Mouse (Mus musculus) colon, adult 2 months (tissue): ENCODE measurements around the gene Zswim9. TPM values are rescaled to one million over a fixed set of nuclear protein-coding genes. Genes with fewer than 3 reads are reported as not detected.

Experiments
- polyA plus RNA-seq: library from polyadenylated mRNA; depleted of rRNA; stranded (reverse); fragments of >200 nt; gene quantifications from 2 replicates; pipeline ENCODE4 v1.2.3, GENCODE M21; 2012; rRNA removed

Gene Zswim9
- 2.9 and 3.7 TPM in 2 replicates for polyA plus RNA-seq

DNA sequence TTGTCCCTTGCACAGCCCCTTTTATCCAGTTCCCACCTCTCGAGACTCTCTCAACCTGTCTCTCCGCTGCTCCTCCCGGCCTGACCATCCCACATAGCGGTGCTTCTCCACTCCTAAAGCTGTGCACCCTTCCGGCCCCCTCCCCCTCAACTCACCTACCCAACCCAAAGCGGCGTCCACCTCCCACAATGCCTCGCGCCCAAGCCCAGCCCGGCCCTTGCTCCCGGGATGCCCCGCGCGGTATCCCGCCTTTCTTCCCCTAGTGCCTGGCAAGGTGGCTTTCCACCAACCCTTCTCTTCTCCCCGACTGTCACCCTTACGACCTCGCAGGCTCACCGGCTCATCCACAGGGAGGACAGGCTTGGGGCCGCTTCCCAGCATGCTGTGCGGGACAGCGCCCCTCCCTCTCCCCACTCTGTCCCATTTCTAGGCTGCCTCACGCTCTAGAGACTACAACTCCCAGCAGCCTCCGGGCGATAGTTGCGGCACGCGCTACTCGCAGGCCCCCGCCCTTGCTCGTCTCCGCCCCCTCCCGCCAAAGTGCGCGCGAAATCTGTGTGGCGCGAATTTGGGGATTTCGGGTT, at the start of gene Zswim9:
Gene Zswim9, minus strand, starts transcription at position 414 of the 584 bp plus-strand sequence.

DNA sequence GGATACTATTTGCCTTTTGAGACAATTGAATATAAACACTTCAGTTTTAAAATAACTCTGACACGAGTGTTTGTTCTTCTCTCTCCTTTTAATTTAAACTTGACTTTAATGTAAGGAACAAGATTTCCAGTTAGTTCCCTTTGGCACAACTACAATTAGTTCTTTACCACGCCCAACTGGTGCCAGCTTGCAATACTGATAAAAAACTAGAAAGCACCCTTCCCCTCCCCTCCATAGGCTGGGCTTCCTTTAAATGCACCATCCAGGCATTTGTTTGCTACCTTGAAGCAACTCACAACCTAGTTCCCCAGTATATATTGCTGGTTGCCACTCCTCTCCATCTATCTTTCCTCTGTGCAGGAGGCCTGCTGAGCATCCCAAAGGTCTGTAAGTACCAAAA, 45.8 kb upstream of the Zswim9 start, which contains the start of gene Pla2g4c:
Gene Pla2g4c, plus strand, starts transcription at position 340 of the 400 bp plus-strand sequence.

DNA sequence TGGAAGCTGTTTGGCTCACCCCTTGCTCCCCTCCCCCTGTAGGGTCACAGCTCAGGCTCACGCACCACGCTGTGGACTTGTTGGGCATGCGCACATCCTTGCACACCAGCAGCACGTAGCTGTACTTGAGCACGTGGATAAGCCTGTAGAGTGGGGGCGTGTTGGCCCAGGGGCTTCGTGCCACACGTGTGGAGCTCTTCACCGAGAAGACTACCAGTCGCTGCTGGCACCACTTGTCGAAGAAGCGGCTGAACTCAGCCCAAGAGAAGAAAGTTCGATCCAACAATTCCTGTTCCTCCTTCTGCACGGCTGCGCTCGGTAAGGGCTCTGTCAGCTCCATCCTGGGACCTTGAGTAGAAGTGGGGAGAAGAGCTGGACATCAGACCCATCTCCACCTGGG, 1.4 kb downstream of the Zswim9 start, which contains the start of gene Lig1:
Gene Lig1, plus strand, starts transcription at position 203 of the 400 bp plus-strand sequence.

DNA sequence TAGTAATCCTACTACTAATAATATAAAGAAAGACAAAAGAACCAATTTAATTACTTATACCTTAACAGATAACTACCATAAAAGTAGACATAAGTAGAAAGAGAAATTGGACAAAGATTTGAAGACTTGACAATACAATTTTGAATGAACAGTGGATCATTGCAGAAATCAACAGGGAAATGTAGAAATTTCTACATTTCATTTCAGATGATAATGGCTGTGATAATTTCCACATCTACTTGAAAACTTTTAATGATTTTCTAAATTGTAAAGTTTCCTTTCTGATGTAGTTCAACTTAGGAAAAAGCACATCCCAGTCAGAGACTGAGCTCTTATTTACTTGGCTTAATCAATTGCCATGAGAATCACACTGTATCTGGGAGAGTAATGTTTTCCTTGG, 65.8 kb downstream of the Zswim9 start, which contains the start of gene Vmn1r89:
Gene Vmn1r89, plus strand, starts transcription at position 301 of the 400 bp plus-strand sequence.

Other genes starting within 250 kb of the Zswim9 start
- gene Chmp2a, start 243.9 kb downstream of the Zswim9 start, polyA plus RNA-seq, result 81.9 and 83.8 TPM in 2 replicates
- 96.9 and 116 TPM in 2 replicates for gene Ube2m, start 240.4 kb downstream of the Zswim9 start, polyA plus RNA-seq
- gene Mzf1, start 224.0 kb downstream of the Zswim9 start, polyA plus RNA-seq, result 1.7 and 2.0 TPM in 2 replicates
- gene Vmn1r85, start 183.5 kb downstream of the Zswim9 start, polyA plus RNA-seq, result not detected in 2 replicates
- not detected in 2 replicates for gene Vmn1r86, start 158.8 kb downstream of the Zswim9 start, polyA plus RNA-seq
- not detected in 2 replicates for gene Vmn1r87, start 138.6 kb downstream of the Zswim9 start, polyA plus RNA-seq
- gene Vmn1r88, start 119.2 kb downstream of the Zswim9 start, polyA plus RNA-seq, result not detected in 2 replicates
- not detected in 2 replicates for gene Vmn1r89, start 65.7 kb downstream of the Zswim9 start, polyA plus RNA-seq
- gene Lig1, start 1.4 kb downstream of the Zswim9 start, polyA plus RNA-seq, result 8.2 and 8.9 TPM in 2 replicates
- 0.07 and 0.14 TPM in 2 replicates for gene Pla2g4c, start 45.9 kb upstream of the Zswim9 start, polyA plus RNA-seq
- gene Cabp5, start 119.4 kb upstream of the Zswim9 start, polyA plus RNA-seq, result not detected in 2 replicates
- gene Bsph1, start 172.1 kb upstream of the Zswim9 start, polyA plus RNA-seq, result not detected in 2 replicates